ENCODE assay signal across 8 mouse cellular contexts in the genomic region with DNA sequence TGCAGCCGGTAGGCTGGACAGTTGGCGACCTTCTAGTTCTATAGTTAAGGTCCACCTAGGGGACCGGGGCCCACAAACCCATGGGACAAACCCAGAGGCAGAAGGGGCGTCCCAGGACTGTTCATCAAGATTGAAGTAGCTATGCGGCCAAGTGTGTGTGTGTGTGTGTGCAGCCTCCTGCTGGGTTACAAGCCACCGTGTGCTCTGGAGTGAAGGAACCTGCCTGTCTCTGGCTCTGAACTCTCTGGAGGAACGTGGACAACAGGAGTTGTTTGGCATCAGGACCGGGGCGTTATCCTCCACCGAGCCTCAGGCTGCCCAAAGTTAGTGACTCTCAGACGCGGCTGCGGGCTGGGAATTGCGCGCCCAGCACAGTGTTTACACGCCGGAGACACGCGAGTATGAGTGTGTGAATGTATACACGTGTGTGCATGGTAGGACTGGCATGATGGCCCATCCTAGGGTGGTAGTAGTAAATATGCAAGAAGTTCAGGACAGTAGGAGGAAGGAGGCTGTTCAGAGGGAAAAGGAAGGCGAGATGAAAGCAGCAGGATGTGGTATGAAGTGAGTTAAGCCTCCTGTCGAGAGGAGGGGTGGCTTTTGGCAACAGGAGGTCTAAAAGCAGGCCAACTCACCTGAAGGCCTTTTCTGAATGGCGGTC. TPM values are rescaled to one million over a fixed set of nuclear protein-coding genes. Genes with fewer than 3 reads are reported as not detected.
DNase-seq lines count a peak whose midpoint lies in the region; ATAC-seq and TF ChIP-seq lines count a peak whose summit lies in the region.

No protein-coding gene starts in this region.

- peak overlapping the region; percentile 72 for H3K4me3 ChIP-seq in gastrocnemius, adult 2 months
- H3K4me3 ChIP-seq in CH12.LX (replicated peaks in 1 of 3; ENCODE audit: low read depth in 2 of 3, low read length in 2 of 3, poor library complexity in 1 of 3), result peak overlapping the region; percentile 66 to 88 (median 72)
- H3K4me3 ChIP-seq in megakaryocyte, embryonic 14.5 days (replicated peaks), result peak overlapping the region; percentile 91

- peak; percentile 4 to 39; a peak in 2 of 4 replicates for ATAC-seq in hematopoietic stem cell, adult 5-6 weeks (replicated peaks in 1 of 2; ENCODE audit: insufficient read depth in 1 of 2, low FRiP score in 2 of 2, low TSS enrichment in 1 of 2, low read depth in 1 of 2, poor library complexity in 2 of 2, severe bottlenecking in 2 of 2)

- TF ChIP-seq POLR2A in CH12.LX (IDR thresholded peaks at IDR 0.05; ENCODE audit: low read depth, low read length), result no peak

- peaks cover 26 to 55% of the 10 kb centered on the region in 2 experiments for H3K4me1 ChIP-seq in CH12.LX (ENCODE audit: control insufficient read depth in 1 of 2, insufficient read depth in 2 of 2)
- peaks cover 18% of the 10 kb centered on the region for H3K4me1 ChIP-seq in megakaryocyte, embryonic 14.5 days

- intact Hi-C loops in gastrocnemius, adult 2 months (cut with DNase I), result no loop called here

- no peaks in the 10 kb centered on the region for H3K9me3 ChIP-seq in CH12.LX (replicated peaks; ENCODE audit: low read length)
- 0 out of 2 replicates have a peak, but pooled peaks cover 4% of the 10 kb centered on the region for H3K9me3 ChIP-seq in megakaryocyte, embryonic 14.5 days

- peak overlapping the region; percentile 73; the same call in 1 of the 2 replicates for H3K9ac ChIP-seq in CH12.LX (ENCODE audit: insufficient read depth, low read depth)

- H3K4me2 ChIP-seq in CH12.LX (ENCODE audit: insufficient read depth, low read depth, poor library complexity, severe bottlenecking), result peak overlapping the region; percentile 60

- TF ChIP-seq CTCF in gastrocnemius, adult 2 months (IDR thresholded peaks at IDR 0.05), result no peak
- TF ChIP-seq CTCF in CH12.LX (conservative IDR thresholded peaks at IDR 0.05 in 1 of 2, IDR thresholded peaks at IDR 0.05 in 1 of 2; ENCODE audit: low read depth in 2 of 2, low read length in 2 of 2), result no peak

- in situ Hi-C loops in CH12.LX (cut with MboI; ENCODE audit: low pct_ligation_motif_present, low pct_unique_long_range_greater_than_20kb, low sequenced_read_pairs), result loop anchor here (10.0 kb wide), 1 partner anchor 122 kb away; a partner anchor contains a TSS

- dilution Hi-C loops in CH12.LX (cut with MboI; ENCODE audit: extremely low pct_ligation_motif_present, extremely low pct_unique_long_range_greater_than_20kb, low sequenced_read_pairs), result no loop called here

- no peaks in the 10 kb centered on the region for H3K79me2 ChIP-seq in CH12.LX (replicated peaks; ENCODE audit: control insufficient read depth, extremely low read depth, insufficient read depth, poor library complexity, severe bottlenecking)

- DNase-seq in gastrocnemius, adult 2 months, result no peak
- no peak for DNase-seq in gastrocnemius, adult 8-10 months (ENCODE audit: low spot score in 2 of 2)
- DNase-seq in CH12.LX (ENCODE audit: extremely low read depth), result no peak
- DNase-seq in thymus, postnatal 36 days, result peak; percentile 53 to 62
- DNase-seq in ovary, adult 18-20 months (ENCODE audit: low spot score), result no peak
- no peak for DNase-seq in kidney, adult 9 months

- TF ChIP-seq RAD21 in CH12.LX (IDR thresholded peaks at IDR 0.05; ENCODE audit: low read depth, low read length), result no peak

- TF ChIP-seq EP300 in CH12.LX (IDR thresholded peaks at IDR 0.05; ENCODE audit: low read length), result no peak

- H3K36me3 ChIP-seq in CH12.LX (replicated peaks in 1 of 2; ENCODE audit: control insufficient read depth in 1 of 2, insufficient read depth in 1 of 2, low read length in 1 of 2), result peaks cover 0 to 6% of the 10 kb centered on the region in 2 experiments
- no peaks in the 10 kb centered on the region for H3K36me3 ChIP-seq in megakaryocyte, embryonic 14.5 days (replicated peaks; ENCODE audit: low read length)

- H3K27ac ChIP-seq in gastrocnemius, adult 2 months, result 0 out of 2 replicates have a peak overlapping the region, but pooled peaks have one; percentile 54
- H3K27ac ChIP-seq in CH12.LX (ENCODE audit: insufficient read depth, low read depth), result no peak overlapping the region

- H3K27me3 ChIP-seq in CH12.LX (replicated peaks), result no peaks in the 10 kb centered on the region
- H3K27me3 ChIP-seq in megakaryocyte, embryonic 14.5 days (replicated peaks), result peaks cover 46% of the 10 kb centered on the region

TF ChIP-seq in CH12.LX, 34 proteins besides CTCF, POLR2A, EP300 and RAD21:
- TF ChIP-seq ZKSCAN1 (IDR thresholded peaks at IDR 0.05; ENCODE audit: borderline replicate concordance, low read depth, low read length) (no peak), CHD2 (IDR thresholded peaks at IDR 0.05; ENCODE audit: low read length) (no peak), USF2 (conservative IDR thresholded peaks at IDR 0.05; ENCODE audit: low read depth, low read length) (no peak), RCOR1 (conservative IDR thresholded peaks at IDR 0.05; ENCODE audit: low read depth, low read length) (no peak), MXI1 (IDR thresholded peaks at IDR 0.05; ENCODE audit: low read depth, low read length) (peak; percentile 9; the same call in 1 of the 2 replicates), KAT2A (IDR thresholded peaks at IDR 0.05; ENCODE audit: insufficient replicate concordance, low read length) (no peak), NRF1 (IDR thresholded peaks at IDR 0.05; ENCODE audit: low read depth, low read length) (0 out of 2 replicates have a peak, but pooled peaks have one; percentile 8), BHLHE40 (IDR thresholded peaks at IDR 0.05; ENCODE audit: low read depth, low read length) (peak; percentile 37; the same call in 1 of the 2 replicates), IRF4 (IDR thresholded peaks at IDR 0.05; ENCODE audit: low read depth, low read length) (no peak), JUN (IDR thresholded peaks at IDR 0.05; ENCODE audit: insufficient read depth, low read depth, low read length) (no peak)

RNA-seq across cellular contexts. Expression of a gene that starts 0.6 kb away (rescaled TPM):
- total RNA-seq in gastrocnemius, adult 2 months (2021), result under 1 TPM; 0.43 to 0.56 TPM
- under 1 TPM; 0.22 to 0.56 (median 0.43) TPM for total RNA-seq in gastrocnemius, adult 8-10 months (2022)
- total RNA-seq in CH12.LX (2012; rRNA removed) (5.7 and 8.3 TPM in 2 replicates), CH12.LX (2014; rRNA removed) (2.9 and 3.5 TPM in 2 replicates)
- polyA plus RNA-seq in CH12.LX (2012; ENCODE audit: insufficient read length, low read depth), result 7.3 and 9.4 TPM in 2 replicates
- 3.6 and 8.6 TPM in 2 replicates for total RNA-seq in hematopoietic stem cell, adult 5-6 weeks (2017)
- 5.8 and 9.5 TPM in 2 replicates for polyA plus RNA-seq in megakaryocyte, embryonic 14.5 days (2012; ENCODE audit: insufficient read depth, low replicate concordance)

RNA-seq across cellular contexts. Expression of a gene that starts 31.9 kb away (rescaled TPM):
- 1 to 10 TPM; 4.7 to 8.0 TPM for total RNA-seq in gastrocnemius, adult 2 months (2021)
- total RNA-seq in gastrocnemius, adult 8-10 months (2022), result 1 to 10 TPM; 2.7 to 6.6 (median 4.9) TPM
- 0.38 and 0.59 TPM in 2 replicates for total RNA-seq in CH12.LX (2012; rRNA removed)
- total RNA-seq in CH12.LX (2014; rRNA removed), result 0.47 and 0.54 TPM in 2 replicates
- polyA plus RNA-seq in CH12.LX (2012; ENCODE audit: insufficient read length, low read depth), result 0.78 and 1.2 TPM in 2 replicates
- total RNA-seq in hematopoietic stem cell, adult 5-6 weeks (2017), result 0.19 TPM in 1 of 2 replicates, not detected in the other
- polyA plus RNA-seq in megakaryocyte, embryonic 14.5 days (2012; ENCODE audit: insufficient read depth, low replicate concordance), result 0.19 and 0.28 TPM in 2 replicates

Comparison
In these comparisons a context has a peak if more than half of its experiments do, and no peak if none do; other contexts are left out.
1. DNase-seq: peak in thymus, postnatal 36 days (2 of 2); none in gastrocnemius, adult 2 months (single experiment), gastrocnemius, adult 8-10 months (0 of 2), CH12.LX (single experiment), ovary, adult 18-20 months (single experiment) and kidney, adult 9 months (single experiment).
2. Peak in every context shown above with its lines, with median percentiles within 50 percentile points of each other: H3K4me3 ChIP-seq.